Mouse (Mus musculus): ENCODE measurements at regions not wholly inside any gene's neighbourhood (a gene's known extent, or its start where the extent isn't known, plus 50 kb on each side); places are given as distances from the start of the nearest gene placed in this dataset.

DNA sequence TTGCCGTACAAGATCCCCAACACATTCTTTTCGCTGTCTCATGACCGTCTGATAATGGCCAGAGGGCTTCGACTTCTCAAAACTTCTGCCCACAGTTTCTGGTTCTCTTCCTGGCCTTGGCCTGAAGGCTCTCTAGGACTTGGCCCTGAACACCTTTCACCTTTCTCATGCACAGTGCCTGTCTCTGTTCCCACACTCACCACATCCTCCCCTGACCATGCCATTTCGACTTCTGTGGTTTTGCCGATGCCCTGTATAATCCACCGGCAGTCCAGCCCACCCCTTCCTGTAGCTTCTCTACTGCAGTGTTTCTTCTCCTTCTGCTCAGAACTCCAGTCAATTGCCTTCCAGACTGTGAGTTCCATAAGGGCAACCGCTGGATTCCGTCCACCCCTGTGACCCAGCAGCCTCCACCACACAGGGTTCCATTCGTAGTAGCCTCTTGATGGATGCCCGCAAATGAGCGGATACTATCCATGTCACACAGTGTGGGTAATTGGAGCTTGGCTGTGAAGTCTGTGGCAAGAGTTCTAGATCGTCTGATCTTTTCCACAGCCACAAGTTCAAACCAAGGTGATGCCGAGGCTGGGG, 53.3 kb upstream of the Cnih3 start:
- no peak for DNase-seq (ENCODE audit: inconsistent age in 2 of 2, low spot score in 1 of 2)

DNA sequence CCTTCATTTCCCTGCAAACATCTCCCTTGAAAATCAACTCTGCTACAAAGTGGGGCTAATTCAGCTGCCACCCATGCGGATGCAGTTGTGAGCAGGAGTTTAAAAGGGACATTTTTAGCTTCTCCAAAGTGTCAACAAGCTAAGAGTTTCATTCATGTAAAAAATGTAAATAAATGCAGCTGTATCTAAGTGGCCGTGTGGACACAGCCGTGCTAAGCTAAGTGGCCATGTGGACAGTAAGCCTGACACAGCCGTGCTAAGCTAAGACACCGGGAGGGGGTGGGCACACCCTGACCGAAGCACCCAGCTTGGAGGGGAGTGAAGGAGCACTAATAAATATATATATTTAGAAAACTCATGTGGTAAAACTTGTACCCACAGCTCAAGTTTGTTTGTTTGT, 52.6 kb upstream of the Cnih3 start:
- no peak for DNase-seq (ENCODE audit: inconsistent age in 2 of 2, low spot score in 1 of 2)

- no peak for DNase-seq (ENCODE audit: inconsistent age in 2 of 2, low spot score in 1 of 2)
Observed at GRCm38 (mm10) chr1:181302151-181302550, 50.3 kb upstream of the Cnih3 start.

Measured in adrenal gland, adult (tissue).